Mouse (Mus musculus) stomach, postnatal 0 days (tissue): ENCODE data around the gene F2rl3.
A peak's percentile ranks its signal among the peaks of the same experiment; 100 is the strongest.

Source experiments
- CTCF ChIP-seq: IDR thresholded peaks from 2 replicates; pipeline ENCODE4 v1.5.1; 2016; ENCODE audit warnings: antibody characterized with exemption, low read depth, mild to moderate bottlenecking, moderate library complexity
- EP300 ChIP-seq: optimal IDR thresholded peaks from 2 replicates; pipeline ENCODE3; 2016; ENCODE audit warnings: antibody characterized with exemption

GRCm38 (mm10) chr8:72722769-72723650 is 38.7 kb upstream of the F2rl3 start, which contains the start of gene Sin3b:
- TF ChIP-seq CTCF (peak; percentile 13; the same call in 1 of the 2 replicates), EP300 (no peak)
